Mouse (Mus musculus) heart, embryonic 14.5 days (tissue): ENCODE data around the gene Cnot8. TPM values are rescaled to one million over a fixed set of nuclear protein-coding genes. Genes with fewer than 3 reads are reported as not detected.
A peak's percentile ranks its signal among the peaks of the same experiment; 100 is the strongest.

Experiments
- ATAC-seq: fragments of 200-750 bp; cut with Nextera tagmentation; 2 replicates; pipeline ENCODE4 v1.8.0; 2017; ENCODE audit warnings: low read depth, moderate TSS enrichment; ENCODE audit not compliant: insufficient number of reproducible peaks, insufficient read depth, low FRiP score
- H3K27ac ChIP-seq, 2 experiments: fragments of 200-500 bp in 1 of 2; fragments of 300-500 bp in 1 of 2; sonication (generic) in 1 of 2; replicated peaks in 1 of 2; 2 replicates each; pipeline ENCODE4 v1.5.1; 2012 to 2014; ENCODE audit warnings: low read depth in 2 of 2, low read length in 2 of 2, control low read depth in 1 of 2, mild to moderate bottlenecking in 1 of 2, mixed read lengths in 1 of 2; ENCODE audit not compliant: control insufficient read depth in 1 of 2, insufficient read depth in 1 of 2
- H3K27me3 ChIP-seq: fragments of 300-500 bp; sonication (generic); 2 replicates; pipeline ENCODE4 v1.6.1; 2014; ENCODE audit warnings: mild to moderate bottlenecking, low read length, control low read depth; ENCODE audit not compliant: control insufficient read depth, insufficient read depth
- H3K36me3 ChIP-seq: fragments of 300-500 bp; sonication (generic); 2 replicates; pipeline ENCODE4 v1.6.1; 2014; ENCODE audit warnings: mild to moderate bottlenecking, control low read depth, low read length, mixed read lengths; ENCODE audit not compliant: control insufficient read depth, insufficient read depth
- H3K4me1 ChIP-seq, 2 experiments: fragments of 200-500 bp in 1 of 2; fragments of 300-500 bp in 1 of 2; sonication (generic) in 1 of 2; 2 replicates each; pipeline ENCODE4 v1.6.1; 2012 to 2014; ENCODE audit warnings: low read length in 2 of 2, control low read depth in 1 of 2, mixed read lengths in 1 of 2; ENCODE audit not compliant: control insufficient read depth in 2 of 2, insufficient read depth in 2 of 2
- H3K4me2 ChIP-seq: fragments of 300-500 bp; sonication (generic); 2 replicates; pipeline ENCODE4 v1.6.1; 2014; ENCODE audit warnings: mild to moderate bottlenecking, low read length
- H3K4me3 ChIP-seq, 2 experiments: fragments of 200-500 bp in 1 of 2; fragments of 300-500 bp in 1 of 2; sonication (generic) in 1 of 2; 2 replicates each; pipeline ENCODE4 v1.5.1; 2012 to 2014; ENCODE audit warnings: low read length in 2 of 2, mild to moderate bottlenecking in 2 of 2, control low read depth in 1 of 2, low read depth in 1 of 2, moderate library complexity in 1 of 2; ENCODE audit not compliant: control insufficient read depth in 1 of 2, insufficient read depth in 1 of 2
- H3K9ac ChIP-seq: fragments of 300-500 bp; sonication (generic); 2 replicates; pipeline ENCODE4 v1.6.1; 2014; ENCODE audit warnings: mild to moderate bottlenecking, low read length
- H3K9me3 ChIP-seq: fragments of 300-500 bp; sonication (generic); 2 replicates; pipeline ENCODE4 v1.6.1; 2016; ENCODE audit warnings: low read length, control low read depth; ENCODE audit not compliant: control insufficient read depth
- WGBS: fragments of 180-500 bp; shearing (Covaris S2); extraction: QIAGEN DNeasy Blood & Tissue Kit; methylation state at CpG from one replicate; pipeline ENCODE4 v1.1.7; 2014; 5-methylcytosine and 5-hydroxymethylcytosine counted together
- polyA plus RNA-seq: library from polyadenylated mRNA; unstranded; fragments of >200 nt; fragmentation: Nextera tagmentation; extraction: Ambion mirVana; gene quantifications from 2 replicates; pipeline ENCODE4 v1.2.1, GENCODE M21; 2014

Cnot8 gene
- polyA plus RNA-seq, 1 experiment from 2014 or later = 76.4 TPM

DNA sequence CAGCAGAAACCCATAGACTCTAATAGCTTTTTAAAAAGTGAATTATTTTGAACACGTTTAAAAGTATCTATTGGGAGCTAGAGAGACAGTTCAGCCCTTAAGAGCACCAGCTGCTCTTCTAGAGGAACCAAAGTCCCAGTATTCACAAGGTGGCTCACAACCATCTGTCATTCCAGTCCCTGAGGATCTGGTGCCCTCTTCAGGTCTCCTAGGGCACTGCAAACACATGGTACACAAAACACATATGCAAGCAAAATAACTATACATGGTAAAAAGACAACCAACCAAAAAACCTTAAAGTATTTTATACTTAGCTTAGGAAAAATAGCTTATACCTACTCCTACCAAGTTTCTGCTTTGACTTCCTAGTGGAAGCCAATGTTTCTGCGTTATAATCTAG, 61.1 kb downstream of the Cnot8 start:
- H3K9me3 ChIP-seq = no peaks in the 10 kb centered on the region
- no peak overlapping the region for H3K27ac ChIP-seq
- no peak overlapping the region for H3K4me3 ChIP-seq
- no peak overlapping the region for H3K4me2 ChIP-seq
- peaks cover 0 to 4% of the 10 kb centered on the region in 2 experiments; a peak in 2 of 4 replicates for H3K4me1 ChIP-seq
- ATAC-seq = no peak
- WGBS = 94% methylated on average over 2 of the region's 2 CpGs
- peaks cover 63% of the 10 kb centered on the region for H3K36me3 ChIP-seq
- H3K27me3 ChIP-seq = no peaks in the 10 kb centered on the region
- no peak overlapping the region for H3K9ac ChIP-seq

DNA sequence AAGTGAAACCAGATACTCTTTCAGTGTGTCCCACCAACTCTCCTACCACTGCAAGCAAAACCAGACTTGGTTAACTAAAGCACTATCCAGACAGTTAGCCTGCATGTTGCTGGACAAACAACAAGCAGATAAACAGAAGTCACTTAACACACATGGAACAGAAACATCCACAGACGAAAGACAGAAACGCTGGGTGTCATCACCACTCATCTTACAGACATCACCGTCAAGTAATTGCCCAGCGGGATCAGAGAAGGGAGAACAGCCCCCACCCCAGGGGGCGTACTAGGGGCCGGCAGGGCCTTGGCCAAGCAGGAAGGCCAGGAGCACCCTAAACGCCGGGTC, 63.8 kb downstream of the Cnot8 start:
- Histone ChIP-seq H3K36me3 (peaks cover 41% of the 10 kb centered on the region), H3K9me3 (no peaks in the 10 kb centered on the region), H3K4me1 (peaks cover 0 to 13% of the 10 kb centered on the region in 2 experiments; a peak in 3 of 4 replicates), H3K9ac (peak overlapping the region; percentile 79), H3K27me3 (no peaks in the 10 kb centered on the region), H3K4me3 (peak overlapping the region; percentile 67 to 99), H3K27ac (peak overlapping the region; percentile 30 to 55; a peak in 2 of 4 replicates), H3K4me2 (peak overlapping the region; percentile 74)
- WGBS = 1% methylated on average over 8 of the region's 8 CpGs
- no peak for ATAC-seq

Other genes starting within 250 kb of the Cnot8 start
- gene Larp1, start 95.1 kb upstream of the Cnot8 start, polyA plus RNA-seq = 17.8 and 18.4 TPM in 2 replicates
- not detected in 2 replicates for gene Gm12248, start 11.0 kb upstream of the Cnot8 start, polyA plus RNA-seq
- gene Gemin5, start 64.4 kb downstream of the Cnot8 start, polyA plus RNA-seq = 13.3 and 14.1 TPM in 2 replicates
- gene Mrpl22, start 67.5 kb downstream of the Cnot8 start, polyA plus RNA-seq = 107 and 116 TPM in 2 replicates
- 6.2 and 7.9 TPM in 2 replicates for gene Igtp, start 95.4 kb downstream of the Cnot8 start, polyA plus RNA-seq
- 4.3 and 5.6 TPM in 2 replicates for gene Irgm2, start 95.5 kb downstream of the Cnot8 start, polyA plus RNA-seq
- not detected in 2 replicates for gene 4930438A08Rik, start 170.6 kb downstream of the Cnot8 start, polyA plus RNA-seq
- 6.9 and 7.6 TPM in 2 replicates for gene Zfp692, start 202.9 kb downstream of the Cnot8 start, polyA plus RNA-seq
- 33.9 and 38.4 TPM in 2 replicates for gene Zfp672, start 226.2 kb downstream of the Cnot8 start, polyA plus RNA-seq
- gene Sh3bp5l, start 226.6 kb downstream of the Cnot8 start, polyA plus RNA-seq = 19.2 and 19.5 TPM in 2 replicates